Mouse (Mus musculus) kidney, postnatal 36 days (tissue): ENCODE data around the gene Atxn1.

ENCODE experiments used
- DNase-seq, 2 experiments: peaks; one replicate each; pipeline ENCODE4 v3.0.0; 2021 to 2022; ENCODE audit warnings: mixed read lengths in 2 of 2

Atxn1 gene

DNA sequence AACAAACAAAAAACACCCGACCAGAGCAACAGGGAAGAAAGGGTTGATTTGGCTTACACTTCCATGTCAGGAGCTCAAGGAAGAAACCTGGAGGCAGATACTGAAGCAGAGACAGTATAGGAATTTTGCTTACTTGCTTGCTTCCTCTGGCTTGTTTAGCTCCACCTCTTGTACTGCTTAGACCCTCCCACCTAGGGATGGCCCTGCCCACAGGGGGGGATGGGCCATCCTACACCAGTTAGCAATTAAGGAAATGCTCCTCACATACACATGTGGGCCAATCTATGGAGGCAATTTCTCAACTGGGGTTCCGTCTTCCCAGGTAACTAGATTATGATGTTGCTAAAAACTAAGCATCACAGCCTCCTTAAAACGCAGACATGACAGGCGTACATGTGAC lies 39.5 kb downstream of the Atxn1 start:
- DNase-seq, result no peak

GRCm38 (mm10) chr13:45924555-45924954 lies 40.3 kb downstream of the Atxn1 start:
- DNase-seq, result no peak

DNA sequence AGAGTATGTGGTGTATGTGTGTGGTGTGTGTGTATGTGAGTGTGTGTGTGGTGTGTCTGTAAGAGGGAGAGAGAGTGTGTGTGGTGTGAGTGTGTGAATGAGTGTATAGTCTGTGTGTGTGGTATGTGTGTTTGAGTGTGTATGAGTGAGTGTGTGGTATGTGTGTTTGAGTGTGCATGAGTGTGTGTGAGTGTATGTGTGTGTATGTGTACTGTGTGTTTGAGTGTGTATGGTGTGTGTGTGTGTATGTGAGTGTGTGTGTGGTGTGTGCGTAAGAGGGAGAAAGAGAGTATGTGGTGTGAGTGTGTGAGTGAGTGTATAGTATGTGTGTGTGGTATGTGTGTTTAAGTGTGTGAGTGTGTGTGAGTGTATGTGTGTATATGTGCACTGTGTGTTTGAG lies 41.7 kb downstream of the Atxn1 start:
- DNase-seq, result no peak

GRCm38 (mm10) chr13:45922467-45922866 lies 42.3 kb downstream of the Atxn1 start:
- peak; percentile 38 to 58 for DNase-seq

DNA sequence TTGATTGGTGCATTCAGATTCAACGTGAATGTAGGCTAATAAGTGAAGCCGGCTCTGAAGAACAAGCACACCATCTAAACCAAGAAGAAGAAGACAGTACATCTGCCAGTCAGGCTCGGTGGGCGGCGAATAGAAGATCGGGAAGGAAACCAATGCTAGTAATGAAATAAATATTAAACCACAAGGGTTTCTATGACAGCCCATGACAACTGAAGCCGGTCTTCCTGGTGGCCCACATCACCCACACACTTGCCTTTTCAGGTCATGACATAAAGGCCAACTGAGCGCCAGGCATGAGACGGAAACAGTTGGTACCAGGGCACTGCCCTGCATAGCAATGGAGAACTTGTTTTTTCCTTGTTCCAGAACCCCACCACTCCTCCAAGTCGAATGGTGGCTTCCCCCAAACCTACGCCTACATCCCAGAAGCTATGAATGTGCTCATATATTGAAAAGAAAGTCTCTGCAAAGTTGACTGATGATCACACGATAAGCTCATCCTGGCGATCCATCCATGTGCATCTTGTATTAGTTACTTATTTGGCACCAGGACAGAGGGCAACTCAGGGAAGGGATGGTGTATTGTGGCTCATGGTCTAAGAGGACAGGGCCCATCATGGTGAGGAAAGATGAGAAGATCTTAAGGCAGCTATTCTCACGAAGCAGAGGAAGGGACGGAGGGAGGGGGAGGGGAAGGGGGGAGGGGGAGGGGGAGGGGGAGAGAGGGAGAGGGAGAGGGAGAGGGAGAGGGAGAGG lies 45.7 kb downstream of the Atxn1 start:
- peak in 1 of 2 experiments; percentile 31 for DNase-seq

DNA sequence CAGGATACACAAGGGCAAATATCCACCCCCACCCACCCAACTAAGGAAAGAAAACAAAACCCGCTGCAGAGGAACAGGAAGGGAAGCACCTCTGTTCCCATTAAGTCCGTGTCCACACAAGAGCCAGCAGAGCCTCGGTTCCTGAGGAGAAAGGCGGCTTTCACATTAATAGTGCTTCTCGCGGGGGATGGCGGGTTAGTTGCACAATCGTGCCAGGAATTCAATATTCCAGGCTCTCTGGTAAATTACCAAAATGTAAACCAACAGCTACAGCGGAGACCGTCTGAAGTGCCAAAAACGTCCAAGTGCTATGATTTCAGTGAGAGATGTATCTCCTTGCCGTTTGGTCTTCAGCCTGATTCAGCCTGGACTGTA lies 46.8 kb downstream of the Atxn1 start:
- peak in 1 of 2 experiments; percentile 27 for DNase-seq

GRCm38 (mm10) chr13:45917058-45918005 lies 47.5 kb downstream of the Atxn1 start:
- DNase-seq, result no peak

GRCm38 (mm10) chr13:45915921-45916320 lies 48.9 kb downstream of the Atxn1 start:
- DNase-seq, result no peak

- peak; percentile 66 to 67 for DNase-seq
These were observed 49.8 kb downstream of the Atxn1 start for GRCm38 (mm10) chr13:45915026-45915425.

GRCm38 (mm10) chr13:45914117-45914516 lies 50.7 kb downstream of the Atxn1 start:
- peak; percentile 44 to 51 for DNase-seq

DNA sequence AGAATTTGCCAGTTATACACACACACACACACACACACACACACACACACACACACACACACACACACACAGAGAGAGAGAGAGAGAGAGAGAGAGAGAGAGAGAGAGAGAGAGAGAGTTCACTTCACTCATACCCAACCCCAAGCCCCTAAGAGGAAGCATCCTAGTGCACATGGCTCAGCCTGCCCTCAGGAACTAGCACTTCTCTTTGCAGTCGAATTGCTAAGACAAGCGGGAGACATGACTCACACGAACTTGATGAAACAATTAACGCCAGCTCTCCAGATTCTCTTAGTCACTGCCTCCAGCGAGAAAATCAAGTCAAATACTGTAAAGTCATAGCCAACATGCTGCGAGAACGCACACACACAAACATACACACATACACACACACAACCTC lies 53.0 kb downstream of the Atxn1 start:
- no peak for DNase-seq

GRCm38 (mm10) chr13:45911069-45911468 lies 53.7 kb downstream of the Atxn1 start:
- DNase-seq, result no peak

GRCm38 (mm10) chr13:45910348-45910747 lies 54.5 kb downstream of the Atxn1 start:
- DNase-seq, result no peak

DNA sequence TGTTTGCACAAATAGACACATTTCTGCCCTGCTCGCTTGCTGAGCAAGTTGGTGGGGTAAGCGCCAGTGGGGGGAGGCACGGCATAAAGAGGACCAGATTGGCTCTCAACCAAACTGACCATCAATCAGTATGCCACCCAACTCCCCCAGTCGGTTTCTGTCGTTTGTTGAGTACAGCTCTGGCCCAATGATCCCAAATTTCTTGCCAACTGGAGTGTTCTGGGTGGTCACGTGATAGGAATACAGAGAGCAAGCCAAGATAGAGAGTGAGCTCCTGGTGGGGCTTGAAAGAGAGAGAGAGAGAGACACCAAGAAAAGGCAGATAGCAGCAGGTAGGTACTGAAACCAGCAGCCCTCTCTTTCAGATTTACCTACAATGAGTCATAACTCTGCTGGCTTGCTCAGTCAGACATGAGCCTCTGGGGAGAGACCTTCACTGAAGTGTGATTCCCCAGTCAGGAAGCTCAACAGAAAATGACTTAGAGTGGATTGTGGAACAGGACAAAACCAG lies 57.6 kb downstream of the Atxn1 start:
- peak in 1 of 2 experiments; percentile 40 for DNase-seq

GRCm38 (mm10) chr13:45906438-45907166 lies 58.2 kb downstream of the Atxn1 start:
- peak; percentile 57 to 72 for DNase-seq

DNA sequence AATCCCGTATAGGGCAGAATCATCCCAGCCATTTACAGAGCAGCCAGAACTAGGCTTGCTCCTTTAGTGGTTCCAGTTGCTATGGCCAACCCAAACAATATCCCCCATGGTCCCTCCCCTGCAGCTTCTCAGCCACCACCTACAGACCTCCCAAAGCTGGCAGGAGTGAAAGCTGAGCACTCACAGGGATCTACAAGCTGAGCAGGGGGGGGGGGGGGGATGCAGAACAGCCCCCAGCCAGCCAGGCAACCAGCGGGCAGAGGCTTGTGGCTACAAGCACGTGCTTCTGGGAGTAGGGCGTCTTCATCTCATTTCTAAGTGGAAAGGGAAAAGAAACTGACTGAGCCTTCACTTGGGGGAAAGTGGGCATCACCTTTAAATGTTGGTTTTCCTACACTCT lies 59.9 kb downstream of the Atxn1 start:
- DNase-seq, result no peak

GRCm38 (mm10) chr13:45904456-45904855 lies 60.4 kb downstream of the Atxn1 start:
- DNase-seq, result no peak

GRCm38 (mm10) chr13:45903519-45904274 lies 61.1 kb downstream of the Atxn1 start:
- peak; percentile 54 to 76 for DNase-seq

- DNase-seq, result no peak
These were observed 62.4 kb downstream of the Atxn1 start for GRCm38 (mm10) chr13:45902457-45902856.

DNA sequence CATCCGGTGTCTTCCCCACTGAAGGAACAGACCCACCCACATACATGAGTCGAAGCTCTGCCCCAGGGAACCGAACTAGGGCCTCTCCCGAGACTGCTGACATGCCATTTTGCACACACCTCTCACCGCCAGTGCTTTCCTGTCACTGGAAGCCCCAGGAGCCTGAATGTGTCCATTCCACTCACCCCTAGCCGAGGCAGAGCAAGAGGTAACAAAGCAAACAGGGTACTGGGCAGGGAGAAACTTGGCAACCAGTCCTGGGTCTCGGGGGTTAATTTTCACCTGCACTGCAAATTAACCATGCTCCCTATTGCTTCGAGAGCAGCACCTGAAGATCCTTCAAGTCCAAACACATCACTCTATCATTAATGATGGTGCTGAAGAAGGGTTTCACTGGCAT lies 64.0 kb downstream of the Atxn1 start:
- no peak for DNase-seq

- DNase-seq, result peak; percentile 71
These were observed 67.2 kb downstream of the Atxn1 start for GRCm38 (mm10) chr13:45897571-45897970.

- no peak for DNase-seq
These were observed 70.0 kb downstream of the Atxn1 start for GRCm38 (mm10) chr13:45894760-45895159.
